Mouse (Mus musculus) kidney, postnatal 4 days (tissue): Measurements from ENCODE around the gene Osbp2.

Experiments
- DNase-seq, 2 experiments: peaks; one replicate each; pipeline ENCODE4 v3.0.0; 2021; ENCODE audit warnings: mixed read lengths in 2 of 2

The Osbp2 gene

DNA sequence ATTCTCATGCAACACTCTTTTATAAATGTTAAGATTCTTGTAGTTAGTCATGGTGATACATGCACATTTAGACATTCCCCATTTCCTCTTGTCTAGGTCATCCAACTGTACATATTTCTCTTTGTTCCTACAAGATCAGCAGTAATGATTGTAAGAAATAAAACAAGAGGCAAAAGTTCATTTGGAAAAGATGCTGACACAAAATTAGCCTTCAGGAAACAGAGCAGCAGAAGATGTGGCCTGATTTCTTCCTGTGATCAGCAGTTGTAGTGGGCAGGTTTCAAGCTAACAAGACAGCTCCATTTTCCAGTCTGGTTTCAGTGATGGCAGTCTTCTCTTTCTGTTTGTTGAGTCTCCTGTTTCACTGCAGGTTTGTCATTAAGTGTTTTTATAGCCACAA is 47.8 kb downstream of the Osbp2 start:
- DNase-seq = no peak

- peak in 1 of 2 experiments; percentile 45 for DNase-seq
These were observed 50.4 kb downstream of the Osbp2 start for GRCm38 (mm10) chr11:3813340-3813739.

DNA sequence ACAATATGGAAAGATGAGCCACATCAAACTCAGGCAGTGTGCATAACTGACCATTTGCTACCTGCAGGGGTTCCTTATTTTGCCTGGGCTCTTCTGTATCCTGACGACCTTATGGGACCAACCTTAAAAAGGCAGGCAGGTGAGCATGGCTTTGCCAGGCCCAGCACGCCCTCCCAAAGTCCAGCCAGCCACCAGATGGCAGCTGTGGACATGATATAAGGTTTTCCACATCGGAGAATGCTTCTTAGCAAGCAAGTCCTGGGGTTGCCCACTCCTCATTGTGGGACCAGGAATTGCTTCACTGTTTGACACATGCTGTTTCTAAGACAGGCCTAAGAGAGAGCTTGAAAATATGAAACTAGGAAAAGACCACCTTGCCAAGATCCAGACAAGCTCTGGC is 55.5 kb downstream of the Osbp2 start:
- DNase-seq = peak; percentile 67 to 74

DNA sequence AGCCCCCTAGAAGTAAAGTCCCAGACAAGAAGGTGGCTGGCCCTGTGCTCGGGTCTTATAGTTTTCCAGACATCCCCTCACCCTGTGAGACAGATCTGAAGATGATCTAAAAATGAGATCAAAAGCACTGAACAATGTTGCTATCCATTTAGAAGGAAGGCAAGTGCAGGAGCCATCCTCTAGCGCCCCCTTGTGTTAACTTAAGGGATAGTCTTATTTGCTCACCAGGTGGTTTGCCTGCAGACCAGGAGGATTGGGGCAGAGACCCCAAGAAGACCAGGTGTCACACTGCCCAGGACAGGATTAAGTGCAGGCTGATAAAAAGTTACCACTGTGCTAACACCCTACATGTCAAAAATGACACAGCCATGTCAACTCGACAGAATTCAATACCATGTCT is 58.3 kb downstream of the Osbp2 start:
- peak; percentile 25 to 41 for DNase-seq

- no peak for DNase-seq
These were observed 59.1 kb downstream of the Osbp2 start for GRCm38 (mm10) chr11:3804639-3805038.

GRCm38 (mm10) chr11:3802057-3802456 is 61.6 kb downstream of the Osbp2 start:
- peak in 1 of 2 experiments; percentile 17 for DNase-seq

- DNase-seq = no peak
These were observed 66.0 kb downstream of the Osbp2 start for GRCm38 (mm10) chr11:3797631-3798215.

GRCm38 (mm10) chr11:3790736-3791135 is 73.0 kb downstream of the Osbp2 start:
- DNase-seq = peak in 1 of 2 experiments; percentile 38

DNA sequence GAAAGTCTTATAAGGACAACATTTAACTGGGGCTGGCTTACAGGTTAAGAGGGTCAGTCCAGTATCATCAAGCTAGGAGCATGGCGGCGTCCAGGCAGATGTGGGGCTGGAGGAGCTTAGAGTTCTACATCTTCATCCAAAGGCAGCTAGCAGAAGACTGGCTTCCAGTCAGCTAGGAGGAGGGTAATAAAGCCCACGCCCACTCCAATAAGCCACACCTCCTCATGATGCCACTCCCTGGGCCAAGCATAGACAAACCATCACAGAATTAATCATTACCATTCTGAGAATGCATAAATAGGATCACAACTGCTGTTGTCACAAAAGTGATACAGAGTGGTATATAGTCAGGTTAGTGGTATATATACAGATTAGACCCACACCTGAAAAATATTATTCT is 73.8 kb downstream of the Osbp2 start:
- DNase-seq = peak; percentile 35 to 46

GRCm38 (mm10) chr11:3786564-3786963 is 77.1 kb downstream of the Osbp2 start:
- DNase-seq = peak; percentile 93 to 94

- DNase-seq = no peak
These were observed 88.4 kb downstream of the Osbp2 start for GRCm38 (mm10) chr11:3775263-3775644.

DNA sequence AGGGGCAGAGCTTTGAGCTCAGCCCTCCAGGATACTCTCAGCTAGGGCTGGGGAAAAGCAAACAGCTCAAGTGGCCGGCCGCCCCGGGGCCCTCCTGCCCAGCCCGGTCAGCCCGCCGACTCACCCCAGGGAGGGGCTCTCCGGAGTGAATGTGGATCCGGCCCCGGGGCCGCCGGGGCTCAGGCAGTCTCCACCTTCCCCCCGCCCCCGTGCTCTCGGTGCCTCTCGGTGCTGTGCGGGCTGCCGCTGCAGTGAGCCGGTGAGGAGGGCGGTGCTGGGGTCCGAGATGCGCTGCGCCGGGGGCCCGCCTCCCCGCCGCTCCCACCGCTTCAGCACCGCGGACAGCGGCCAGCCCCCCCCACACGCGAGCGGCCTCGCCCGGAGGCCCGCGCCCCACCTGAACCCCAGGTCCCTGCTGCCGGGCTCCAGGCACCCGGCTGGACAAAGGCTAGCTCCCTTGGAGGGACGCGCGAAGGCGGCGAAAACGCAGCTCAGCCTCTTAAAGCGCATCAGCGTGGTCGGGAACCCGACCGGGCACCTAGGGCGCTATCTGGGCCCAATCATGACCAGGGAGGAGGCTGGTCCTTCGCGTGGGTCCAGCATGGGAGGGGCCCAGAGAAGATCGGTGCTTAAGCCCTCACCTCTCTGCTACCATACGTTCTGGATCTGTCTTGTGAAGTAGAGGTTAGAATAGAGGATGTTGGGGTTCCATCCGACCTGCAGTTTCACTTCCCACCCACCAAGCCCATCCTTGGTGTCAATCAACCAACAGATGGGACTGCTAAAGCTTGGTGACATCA is 89.0 kb downstream of the Osbp2 start:
- peak; percentile 76 to 77 for DNase-seq

DNA sequence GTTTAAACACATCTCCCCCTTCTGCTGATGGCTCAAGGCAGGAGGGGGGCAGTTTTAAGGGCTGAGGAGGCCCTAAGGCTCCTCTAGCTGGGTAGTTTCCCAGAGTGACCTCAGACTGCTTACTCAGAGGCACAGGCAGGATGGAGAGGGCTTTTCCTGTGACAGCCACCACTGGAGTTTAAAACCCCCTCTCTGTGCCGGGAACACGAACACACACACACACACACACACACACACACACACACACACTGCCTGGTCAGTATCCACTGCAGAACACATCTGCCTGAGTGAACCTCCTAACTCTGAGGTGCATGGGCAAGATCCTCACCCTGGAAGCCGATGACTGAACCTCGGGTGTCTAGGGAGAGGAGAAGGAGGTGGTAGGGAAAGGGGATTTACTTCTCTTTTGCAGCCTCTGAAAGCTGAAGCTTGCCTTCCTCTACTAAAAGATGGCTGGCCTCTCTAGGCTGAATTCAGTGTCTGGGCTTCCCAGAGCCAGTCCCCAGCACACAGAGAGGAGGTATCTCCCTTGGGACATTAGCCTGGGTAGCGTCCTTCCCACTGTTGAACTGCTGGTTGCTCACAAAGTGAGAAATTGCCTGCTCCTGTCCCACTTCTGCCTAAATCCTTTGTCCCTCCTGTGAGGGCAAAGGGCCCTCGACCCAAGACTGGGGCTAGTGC is 89.8 kb downstream of the Osbp2 start:
- no peak for DNase-seq

DNA sequence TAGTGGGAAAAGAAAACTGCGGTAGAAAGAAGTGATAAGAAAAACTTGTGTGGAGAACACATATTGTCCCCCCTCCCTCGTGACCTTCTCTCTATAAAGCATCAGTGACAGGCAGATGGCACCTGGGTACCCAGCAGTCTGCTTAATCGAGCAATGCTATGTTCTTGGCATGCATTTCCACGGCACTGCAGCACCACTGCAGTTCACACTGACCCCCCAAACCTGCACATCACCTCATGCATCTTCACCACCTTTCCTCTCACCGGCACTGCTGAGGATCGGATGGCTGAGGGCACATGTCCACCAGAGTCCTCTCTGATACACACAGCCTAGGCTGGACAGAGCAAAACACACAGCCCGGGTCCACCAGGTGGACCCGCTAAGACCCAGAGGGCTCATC is 90.6 kb downstream of the Osbp2 start:
- no peak for DNase-seq

- DNase-seq = no peak
These were observed 92.4 kb downstream of the Osbp2 start for GRCm38 (mm10) chr11:3771348-3771747.

- no peak for DNase-seq
These were observed 95.9 kb downstream of the Osbp2 start for GRCm38 (mm10) chr11:3767830-3768229.

DNA sequence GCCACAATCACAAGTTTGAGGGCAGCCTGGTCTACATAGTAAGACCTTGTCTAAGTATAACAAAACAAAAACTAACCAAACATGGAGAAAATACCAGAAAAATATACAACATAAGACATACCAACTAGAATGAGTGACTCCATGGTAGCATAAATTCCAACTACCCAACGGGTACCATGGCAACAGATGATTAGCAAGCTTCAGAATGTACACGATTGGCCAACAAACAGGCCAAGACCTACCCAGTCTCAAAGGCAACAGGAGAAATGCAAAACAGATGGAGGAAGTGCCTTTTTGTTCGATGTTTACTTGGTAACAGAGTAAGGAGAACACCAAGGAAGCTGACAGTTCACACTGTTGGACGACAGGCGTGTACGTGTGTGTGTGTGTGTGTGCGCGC is 96.7 kb downstream of the Osbp2 start:
- no peak for DNase-seq

DNA sequence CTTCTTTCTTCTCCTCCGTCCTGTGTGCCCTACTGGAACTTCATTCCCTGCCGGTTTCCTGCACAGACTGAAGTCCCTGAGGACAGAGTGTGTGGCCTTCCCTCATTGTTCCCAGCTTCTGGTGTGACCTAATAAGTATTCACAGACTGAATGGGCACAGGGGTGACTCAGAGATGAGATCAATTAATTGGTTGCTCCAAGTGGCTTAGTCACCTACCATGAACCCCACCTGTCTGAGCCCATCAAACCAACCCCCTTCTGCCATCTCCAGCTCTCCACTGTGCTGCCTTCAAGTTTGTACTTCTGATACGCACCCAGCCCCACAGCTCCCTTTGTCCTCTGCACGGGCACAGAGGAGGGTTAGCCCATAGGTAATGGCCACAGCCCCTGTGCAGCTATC is 99.4 kb downstream of the Osbp2 start:
- no peak for DNase-seq

DNA sequence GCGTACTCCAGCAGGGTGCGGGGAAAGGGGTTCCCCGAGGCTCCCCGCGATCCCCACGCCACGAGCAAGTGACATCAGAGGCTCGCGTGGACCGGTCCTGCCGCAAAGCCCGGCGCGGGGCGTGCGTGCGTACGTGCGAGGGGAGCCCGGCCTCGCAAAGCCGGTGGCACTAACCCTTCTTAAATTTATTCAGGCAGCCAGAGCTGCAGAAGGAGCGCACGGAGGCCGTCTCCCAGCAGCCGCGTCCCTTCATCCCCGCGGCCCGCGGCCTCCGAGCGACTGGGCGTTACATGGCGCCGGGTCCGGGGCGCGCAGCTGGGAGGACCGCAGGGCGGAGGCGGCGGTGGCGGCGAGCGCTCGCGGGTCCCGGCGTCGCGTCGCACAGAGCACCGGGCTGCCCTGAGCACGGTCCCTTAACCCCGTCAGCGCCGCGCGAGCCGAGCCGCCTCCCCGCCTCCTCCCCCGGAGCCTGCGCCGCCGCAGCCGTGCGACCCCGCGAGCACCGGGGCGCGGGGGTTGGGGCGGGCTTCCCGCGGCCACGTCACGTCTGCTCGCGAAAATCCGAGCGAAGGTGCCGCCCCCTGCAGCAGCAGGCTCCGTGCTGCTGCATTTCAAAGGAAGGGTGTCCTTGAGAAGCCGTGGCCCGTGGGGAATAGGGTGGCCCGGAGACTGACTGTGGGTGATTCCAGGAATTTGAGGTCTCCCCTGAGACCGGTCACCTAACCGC is 101.8 kb downstream of the Osbp2 start:
- DNase-seq = peak; percentile 47 to 55

DNA sequence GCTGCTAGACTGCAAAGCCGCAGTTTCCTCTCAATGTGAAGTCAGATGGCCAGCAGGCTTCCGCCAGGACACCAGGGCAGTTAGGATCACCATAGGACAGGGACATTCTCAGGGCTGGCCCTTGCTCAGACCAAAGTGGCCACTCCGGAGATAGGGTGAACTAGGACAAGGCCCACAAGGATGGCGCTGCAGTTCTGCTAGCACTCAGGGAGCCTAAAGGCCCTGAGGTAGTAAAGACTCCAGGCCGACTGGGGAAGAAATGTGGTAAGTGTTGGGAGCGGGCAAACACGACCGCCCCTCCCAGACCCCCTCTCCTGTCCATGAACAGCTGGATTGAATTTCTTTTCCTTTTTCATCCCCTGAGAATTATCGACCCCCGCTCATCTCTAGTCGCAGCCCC is 102.4 kb downstream of the Osbp2 start:
- peak in 1 of 2 experiments; percentile 20 for DNase-seq

GRCm38 (mm10) chr11:3759433-3759832 is 104.3 kb downstream of the Osbp2 start:
- DNase-seq = no peak

DNA sequence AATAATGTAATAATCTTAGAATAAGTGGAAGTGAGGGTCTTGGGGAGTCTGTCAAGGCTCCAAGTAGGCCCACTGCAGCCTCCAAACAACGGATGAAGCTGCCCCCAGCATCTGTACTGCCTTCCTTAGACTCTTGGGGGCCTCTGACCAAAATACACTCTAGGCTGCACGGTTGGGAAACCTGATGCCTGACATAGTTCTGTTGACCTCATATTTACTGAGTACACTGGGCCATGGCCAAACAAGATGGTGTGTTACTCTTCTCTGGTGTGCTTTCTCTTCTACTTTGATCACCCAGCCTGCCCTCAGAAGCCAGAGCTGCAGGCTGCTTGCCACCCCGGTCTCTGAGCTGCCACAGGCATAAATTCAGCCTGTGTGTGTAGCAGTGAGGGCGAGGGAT is 108.4 kb downstream of the Osbp2 start:
- no peak for DNase-seq

DNA sequence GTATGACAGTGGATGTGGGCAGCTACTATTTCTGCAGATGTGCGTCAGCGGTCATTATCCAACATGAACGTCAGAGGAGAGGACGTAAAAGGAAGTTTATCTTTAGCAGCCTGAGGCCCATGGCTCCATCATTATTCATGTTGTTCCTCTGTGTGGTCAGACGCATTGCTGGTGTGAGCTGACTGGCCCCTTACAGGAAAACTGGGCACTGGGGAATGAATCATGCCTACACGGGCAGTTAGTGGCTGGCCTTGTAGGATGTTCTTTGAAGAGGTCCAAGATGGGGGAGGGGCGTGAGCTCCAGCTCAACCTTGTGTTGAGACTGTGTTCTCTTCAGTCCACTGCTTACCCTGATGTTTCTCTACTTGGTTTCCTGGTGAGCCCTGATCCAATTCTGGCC is 109.0 kb downstream of the Osbp2 start:
- no peak for DNase-seq
